Mouse (Mus musculus): ENCODE measurements around the gene Ciao1. TPM values are rescaled to one million over a fixed set of nuclear protein-coding genes. Genes with fewer than 3 reads are reported as not detected.

The Ciao1 gene
- total RNA-seq, 1 experiment = 86.2 TPM

DNA sequence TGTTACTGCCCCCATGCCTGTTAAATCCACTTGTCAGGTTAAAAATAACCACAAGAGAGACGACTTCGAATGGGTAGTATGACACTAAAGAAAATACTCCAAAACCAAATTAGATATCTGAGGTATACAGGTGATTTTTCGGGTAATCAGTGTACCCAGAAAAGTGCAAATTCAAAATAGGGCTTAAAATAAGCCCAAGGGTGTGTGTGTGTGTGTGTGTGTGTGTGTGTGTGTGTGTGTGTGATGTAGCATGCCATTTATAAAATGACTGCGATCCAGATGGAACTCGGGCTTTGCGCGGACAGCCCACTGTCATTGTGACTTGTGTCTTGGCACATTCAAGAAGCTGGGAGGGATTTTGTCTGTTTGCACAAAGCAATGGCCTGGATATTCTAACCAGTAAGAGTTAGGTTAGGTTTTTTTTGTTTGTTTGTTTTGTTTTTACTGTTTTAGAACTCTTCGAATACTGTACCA lies 23.5 kb upstream of the Ciao1 start:
- peak overlapping the region; percentile 89 for H3K9ac ChIP-seq (ENCODE audit: insufficient read depth, low read depth, low read length, poor library complexity, severe bottlenecking)
- H3K4me3 ChIP-seq (ENCODE audit: insufficient read depth in 1 of 2, low read depth in 1 of 2, low read length in 2 of 2, poor library complexity in 1 of 2, severe bottlenecking in 1 of 2) = peak overlapping the region; percentile 94 to 99
- TF ChIP-seq MAFK (IDR thresholded peaks at IDR 0.05; ENCODE audit: insufficient read depth, low read depth, low read length) (no peak), HCFC1 (IDR thresholded peaks at IDR 0.05; ENCODE audit: borderline replicate concordance, insufficient read depth, low read length) (no peak), ZNF384 (IDR thresholded peaks at IDR 0.05; ENCODE audit: low read depth, low read length) (no peak)
- H3K4me1 ChIP-seq (ENCODE audit: control insufficient read depth in 2 of 2, insufficient read depth in 2 of 2, low read length in 2 of 2, poor library complexity in 1 of 2) = peaks cover 0 to 4% of the 10 kb centered on the region in 2 experiments; a peak in 2 of 4 replicates
- H3K27ac ChIP-seq (ENCODE audit: insufficient read depth, low read depth, low read length, poor library complexity, severe bottlenecking) = no peak overlapping the region
- in situ Hi-C loops (cut with MboI; ENCODE audit: low sequenced_read_pairs in 2 of 2, unreplicated experiment in 2 of 2) = no loop called here
- DNase-seq (ENCODE audit: low read depth, low spot score) = no peak
- 0 out of 2 replicates have a peak, but pooled peaks cover 2% of the 10 kb centered on the region for H3K36me3 ChIP-seq (ENCODE audit: control insufficient read depth, insufficient read depth, low read length, poor library complexity, severe bottlenecking)
- no peaks in the 10 kb centered on the region for H3K9me3 ChIP-seq (ENCODE audit: control insufficient read depth, insufficient read depth, low read depth, low read length)

DNA sequence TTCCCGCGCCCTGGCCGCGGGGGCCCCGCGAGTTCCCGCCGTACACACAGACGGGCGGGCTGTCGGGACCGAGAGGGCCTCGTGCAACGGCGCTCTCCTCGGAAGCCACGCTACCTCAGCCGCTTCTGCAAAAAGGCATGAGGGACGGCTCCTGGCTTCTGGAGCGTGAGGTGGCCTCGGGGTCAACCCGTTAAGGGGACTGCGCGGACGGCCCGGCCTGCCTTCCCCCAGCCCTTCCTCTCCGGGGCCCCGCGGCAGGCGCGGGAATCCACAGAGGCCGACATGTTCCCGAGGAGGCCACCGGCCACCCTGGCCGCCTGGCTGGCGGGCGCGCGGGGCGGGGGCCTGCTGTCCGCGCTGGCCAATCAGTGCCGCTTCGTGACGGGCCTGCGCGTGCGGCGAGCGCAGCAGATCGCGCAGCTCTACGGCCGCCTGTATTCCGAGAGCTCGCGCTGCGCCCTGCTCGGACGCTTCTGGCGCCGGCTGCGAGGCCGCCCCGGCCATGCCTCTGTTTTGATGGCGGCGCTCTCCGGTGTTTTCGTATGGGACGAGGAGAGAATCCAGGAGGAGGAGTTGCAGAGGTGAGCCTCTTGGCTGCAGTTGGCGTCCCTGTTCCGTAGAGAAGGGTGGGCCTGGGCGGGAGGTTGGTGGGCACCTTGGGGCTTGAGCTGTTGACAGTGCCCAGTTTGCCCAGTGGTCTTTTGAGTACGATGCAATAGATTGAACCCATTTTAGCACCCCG lies 22.9 kb upstream of the Ciao1 start:
- Histone ChIP-seq H3K9ac (ENCODE audit: insufficient read depth, low read depth, low read length, poor library complexity, severe bottlenecking) (peak overlapping the region; percentile 89), H3K4me1 (ENCODE audit: control insufficient read depth in 2 of 2, insufficient read depth in 2 of 2, low read length in 2 of 2, poor library complexity in 1 of 2) (peaks cover 0 to 4% of the 10 kb centered on the region in 2 experiments; a peak in 2 of 4 replicates), H3K36me3 (ENCODE audit: control insufficient read depth, insufficient read depth, low read length, poor library complexity, severe bottlenecking) (0 out of 2 replicates have a peak, but pooled peaks cover 2% of the 10 kb centered on the region), H3K27ac (ENCODE audit: insufficient read depth, low read depth, low read length, poor library complexity, severe bottlenecking) (peak overlapping the region; percentile 3; the same call in 1 of the 2 replicates), H3K4me3 (ENCODE audit: insufficient read depth in 1 of 2, low read depth in 1 of 2, low read length in 2 of 2, poor library complexity in 1 of 2, severe bottlenecking in 1 of 2) (peak overlapping the region; percentile 94 to 99), H3K9me3 (ENCODE audit: control insufficient read depth, insufficient read depth, low read depth, low read length) (no peaks in the 10 kb centered on the region)
- in situ Hi-C loops (cut with MboI; ENCODE audit: low sequenced_read_pairs in 2 of 2, unreplicated experiment in 2 of 2) = no loop called here
- TF ChIP-seq MAFK (IDR thresholded peaks at IDR 0.05; ENCODE audit: insufficient read depth, low read depth, low read length) (no peak), HCFC1 (IDR thresholded peaks at IDR 0.05; ENCODE audit: borderline replicate concordance, insufficient read depth, low read length) (no peak; the same call in none of the 2 replicates), ZC3H11A (IDR thresholded peaks at IDR 0.05; ENCODE audit: borderline replicate concordance, low read depth, low read length) (no peak)
- DNase-seq (ENCODE audit: low read depth, low spot score) = no peak

DNA sequence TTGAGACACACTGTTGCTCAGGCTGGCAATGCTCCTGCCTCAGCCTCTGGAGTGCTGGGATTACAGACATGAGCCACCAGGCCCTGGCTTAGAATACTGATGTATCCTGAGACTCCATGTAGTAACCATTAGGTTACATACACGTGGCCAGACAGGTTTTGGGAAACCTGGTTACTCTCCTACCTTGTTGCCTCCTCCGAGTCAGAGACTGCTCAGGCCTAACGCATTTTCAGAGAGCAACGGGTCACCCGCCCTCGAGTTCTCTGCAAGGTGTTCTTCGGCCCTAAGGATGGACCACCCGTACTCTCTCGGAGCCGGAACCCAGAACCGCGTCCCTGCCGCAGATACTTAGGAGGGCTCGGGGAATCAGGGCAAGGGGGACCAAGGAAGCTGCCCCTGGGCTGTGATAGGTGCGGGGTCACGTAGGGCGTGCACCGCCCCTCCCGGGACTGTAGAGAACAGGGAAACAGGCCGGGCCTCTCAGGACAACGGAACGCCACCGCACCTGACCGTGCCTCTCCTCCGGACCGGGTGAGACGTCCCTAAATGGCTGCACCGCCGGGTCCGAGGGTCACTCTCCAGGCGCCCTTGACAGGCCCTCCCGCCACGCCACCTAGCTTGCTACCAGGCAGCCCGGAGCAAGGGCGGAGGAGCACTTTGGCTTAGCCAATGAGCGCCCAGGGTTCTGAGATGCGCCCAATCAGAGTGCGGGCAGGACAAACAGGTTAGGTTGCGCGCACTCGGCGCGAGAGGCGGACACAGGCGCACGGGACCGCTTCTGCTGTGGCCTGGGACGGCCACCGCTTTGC lies 22.1 kb upstream of the Ciao1 start, which contains the start of gene Stard7:
TSS of gene Stard7 (plus strand) at position 728 of the 809 bp plus-strand sequence.
- in situ Hi-C loops (cut with MboI; ENCODE audit: low sequenced_read_pairs in 2 of 2, unreplicated experiment in 2 of 2) = no loop called here
- H3K36me3 ChIP-seq (ENCODE audit: control insufficient read depth, insufficient read depth, low read length, poor library complexity, severe bottlenecking) = 0 out of 2 replicates have a peak, but pooled peaks cover 2% of the 10 kb centered on the region
- DNase-seq (ENCODE audit: low read depth, low spot score) = peak; percentile 91
- peak; percentile 76 for TF ChIP-seq CHD2 (IDR thresholded peaks at IDR 0.05; ENCODE audit: low read depth, low read length)
- TF ChIP-seq MAFK (IDR thresholded peaks at IDR 0.05; ENCODE audit: insufficient read depth, low read depth, low read length) = no peak
- TF ChIP-seq ZC3H11A (IDR thresholded peaks at IDR 0.05; ENCODE audit: borderline replicate concordance, low read depth, low read length) = no peak
- H3K9me3 ChIP-seq (ENCODE audit: control insufficient read depth, insufficient read depth, low read depth, low read length) = no peaks in the 10 kb centered on the region
- peak within 1 kb of the TSS; percentile 3; the same call in 1 of the 2 replicates for H3K27ac ChIP-seq (ENCODE audit: insufficient read depth, low read depth, low read length, poor library complexity, severe bottlenecking)
- peak within 1 kb of the TSS; percentile 94 to 99 for H3K4me3 ChIP-seq (ENCODE audit: insufficient read depth in 1 of 2, low read depth in 1 of 2, low read length in 2 of 2, poor library complexity in 1 of 2, severe bottlenecking in 1 of 2)
- H3K4me1 ChIP-seq (ENCODE audit: control insufficient read depth in 2 of 2, insufficient read depth in 2 of 2, low read length in 2 of 2, poor library complexity in 1 of 2) = peaks cover 0 to 4% of the 10 kb centered on the region in 2 experiments; a peak in 2 of 4 replicates
- H3K9ac ChIP-seq (ENCODE audit: insufficient read depth, low read depth, low read length, poor library complexity, severe bottlenecking) = peak within 1 kb of the TSS; percentile 91

DNA sequence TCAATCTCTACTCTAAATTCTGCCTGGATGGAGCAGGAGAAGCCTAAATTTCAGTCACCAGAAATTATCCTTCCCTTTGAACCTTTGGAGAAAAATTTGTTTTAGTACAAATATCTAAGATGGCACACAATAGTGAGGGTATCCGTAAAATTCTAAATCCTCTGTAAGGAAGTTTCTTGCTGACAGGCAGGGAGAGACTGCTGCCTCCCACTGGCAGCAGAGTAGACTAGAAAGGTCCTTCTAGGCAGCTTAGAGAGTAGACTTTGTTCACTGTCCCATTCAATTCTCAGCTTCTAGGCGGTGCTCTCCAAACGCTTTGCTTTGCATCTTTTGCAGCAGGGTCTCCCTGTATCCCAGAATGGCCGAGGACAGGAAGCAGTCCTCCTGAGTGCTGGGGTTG lies 20.2 kb upstream of the Ciao1 start:
- H3K9me3 ChIP-seq (ENCODE audit: control insufficient read depth, insufficient read depth, low read depth, low read length) = no peaks in the 10 kb centered on the region
- in situ Hi-C loops (cut with MboI; ENCODE audit: low sequenced_read_pairs in 2 of 2, unreplicated experiment in 2 of 2) = no loop called here
- 0 out of 2 replicates have a peak, but pooled peaks cover under 1% of the 10 kb centered on the region for H3K36me3 ChIP-seq (ENCODE audit: control insufficient read depth, insufficient read depth, low read length, poor library complexity, severe bottlenecking)
- DNase-seq (ENCODE audit: low read depth, low spot score) = no peak
- H3K4me3 ChIP-seq (ENCODE audit: insufficient read depth in 1 of 2, low read depth in 1 of 2, low read length in 2 of 2, poor library complexity in 1 of 2, severe bottlenecking in 1 of 2) = no peak overlapping the region
- peaks cover 0 to 4% of the 10 kb centered on the region in 2 experiments; a peak in 2 of 4 replicates for H3K4me1 ChIP-seq (ENCODE audit: control insufficient read depth in 2 of 2, insufficient read depth in 2 of 2, low read length in 2 of 2, poor library complexity in 1 of 2)
- no peak overlapping the region for H3K9ac ChIP-seq (ENCODE audit: insufficient read depth, low read depth, low read length, poor library complexity, severe bottlenecking)
- no peak for TF ChIP-seq HCFC1 (IDR thresholded peaks at IDR 0.05; ENCODE audit: borderline replicate concordance, insufficient read depth, low read length)
- TF ChIP-seq CHD2 (IDR thresholded peaks at IDR 0.05; ENCODE audit: low read depth, low read length) = no peak
- TF ChIP-seq ZC3H11A (IDR thresholded peaks at IDR 0.05; ENCODE audit: borderline replicate concordance, low read depth, low read length) = no peak
- no peak for TF ChIP-seq MAFK (IDR thresholded peaks at IDR 0.05; ENCODE audit: insufficient read depth, low read depth, low read length)
- TF ChIP-seq ZNF384 (IDR thresholded peaks at IDR 0.05; ENCODE audit: low read depth, low read length) = no peak
- no peak overlapping the region for H3K27ac ChIP-seq (ENCODE audit: insufficient read depth, low read depth, low read length, poor library complexity, severe bottlenecking)

All from ES-E14 (cell line).